Mouse (Mus musculus): ENCODE measurements around the gene Brpf1. TPM values are rescaled to one million over a fixed set of nuclear protein-coding genes. Genes with fewer than 3 reads are reported as not detected.

Brpf1 gene
- 19.4 and 21.4 TPM in 2 replicates for polyA plus RNA-seq (2015; fragmentation: Nextera tagmentation; extraction: Ambion mirVana)

GRCm38 (mm10) chr6:113306986-113307349 is at the start of gene Brpf1:
TSS of gene Brpf1 (plus strand) at chr6:113307137.
- H3K4me1 ChIP-seq (replicated peaks), result peaks cover 31% of the 10 kb centered on the region
- peak within 1 kb of the TSS; percentile 98 for H3K4me3 ChIP-seq (replicated peaks)
- under 1% methylated on average over 32 of the region's 32 CpGs for WGBS
- H3K36me3 ChIP-seq, result peaks cover 15% of the 10 kb centered on the region
- peak; percentile 68 for ATAC-seq
- peak within 1 kb of the TSS; percentile 93 for H3K9ac ChIP-seq (replicated peaks)
- H3K27ac ChIP-seq, result peak within 1 kb of the TSS; percentile 98
- no peaks in the 10 kb centered on the region for H3K27me3 ChIP-seq
- H3K9me3 ChIP-seq, result no peaks in the 10 kb centered on the region
- H3K4me2 ChIP-seq (replicated peaks), result peak within 1 kb of the TSS; percentile 100

- WGBS, result 92% methylated on average over 8 of the region's 8 CpGs
- no peak for ATAC-seq
- H3K9ac ChIP-seq (replicated peaks), result no peak overlapping the region
- H3K9me3 ChIP-seq, result no peaks in the 10 kb centered on the region
- no peak overlapping the region for H3K27ac ChIP-seq
- no peak overlapping the region for H3K4me2 ChIP-seq (replicated peaks)
- peaks cover 90% of the 10 kb centered on the region for H3K36me3 ChIP-seq
- no peaks in the 10 kb centered on the region for H3K4me1 ChIP-seq (replicated peaks)
- no peak overlapping the region for H3K4me3 ChIP-seq (replicated peaks)
- H3K27me3 ChIP-seq, result no peaks in the 10 kb centered on the region
These were observed 45.6 kb upstream of the Brpf1 start for GRCm38 (mm10) chr6:113261174-113261858.

- Histone ChIP-seq H3K9me3 (no peaks in the 10 kb centered on the region), H3K4me3 (replicated peaks) (no peak overlapping the region), H3K4me1 (replicated peaks) (no peaks in the 10 kb centered on the region), H3K9ac (replicated peaks) (no peak overlapping the region), H3K27ac (no peak overlapping the region), H3K36me3 (peaks cover 95% of the 10 kb centered on the region), H3K4me2 (replicated peaks) (no peak overlapping the region), H3K27me3 (no peaks in the 10 kb centered on the region)
- WGBS, result 91% methylated on average over 6 of the region's 6 CpGs
- ATAC-seq, result no peak
These were observed 43.4 kb upstream of the Brpf1 start for GRCm38 (mm10) chr6:113263531-113263930.

- no peak overlapping the region for H3K27ac ChIP-seq
- H3K4me2 ChIP-seq (replicated peaks), result no peak overlapping the region
- no peaks in the 10 kb centered on the region for H3K9me3 ChIP-seq
- 95% methylated on average over 8 of the region's 8 CpGs for WGBS
- ATAC-seq, result no peak
- H3K4me1 ChIP-seq (replicated peaks), result no peaks in the 10 kb centered on the region
- H3K27me3 ChIP-seq, result no peaks in the 10 kb centered on the region
- H3K36me3 ChIP-seq, result peaks cover 97% of the 10 kb centered on the region
- no peak overlapping the region for H3K9ac ChIP-seq (replicated peaks)
- H3K4me3 ChIP-seq (replicated peaks), result no peak overlapping the region
These were observed 42.5 kb upstream of the Brpf1 start for GRCm38 (mm10) chr6:113264429-113264828.

DNA sequence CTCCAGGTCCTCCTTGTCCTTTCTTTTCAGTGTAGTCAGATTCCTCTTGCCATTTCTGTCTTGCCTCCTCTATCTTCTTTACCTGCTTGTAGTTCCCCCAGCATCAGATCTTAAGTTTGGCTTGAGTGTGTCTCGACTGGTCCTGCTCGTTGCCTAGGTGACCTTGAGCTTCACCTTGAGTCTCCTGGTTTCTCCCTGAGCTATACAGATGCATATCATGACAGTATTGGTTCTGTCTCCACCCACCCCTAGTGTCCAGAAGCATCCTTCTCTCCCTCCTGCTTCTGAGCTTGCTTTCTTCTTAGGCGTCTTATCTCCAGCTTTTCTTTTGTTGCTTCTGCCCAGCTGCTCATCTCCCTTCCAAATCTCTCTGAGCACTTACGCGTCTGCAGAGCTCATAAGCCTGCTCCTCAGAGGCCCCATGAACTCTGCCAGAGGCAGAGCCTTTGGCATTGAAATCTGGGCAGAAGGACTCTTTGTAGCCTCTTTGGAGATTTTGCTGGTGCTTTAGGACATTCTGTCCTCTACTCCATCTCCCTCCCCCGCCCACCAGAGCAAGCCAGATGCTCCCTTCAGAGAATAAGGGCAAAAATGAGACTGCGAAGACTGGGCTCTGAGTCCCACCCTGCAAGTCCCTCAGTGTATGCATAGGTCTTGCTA is 39.8 kb upstream of the Brpf1 start:
- no peaks in the 10 kb centered on the region for H3K27me3 ChIP-seq
- 86% methylated on average over 7 of the region's 7 CpGs for WGBS
- no peak for ATAC-seq
- no peaks in the 10 kb centered on the region for H3K9me3 ChIP-seq
- H3K4me1 ChIP-seq (replicated peaks), result no peaks in the 10 kb centered on the region
- no peak overlapping the region for H3K4me3 ChIP-seq (replicated peaks)
- peaks cover 98% of the 10 kb centered on the region for H3K36me3 ChIP-seq
- H3K9ac ChIP-seq (replicated peaks), result no peak overlapping the region
- H3K27ac ChIP-seq, result no peak overlapping the region
- no peak overlapping the region for H3K4me2 ChIP-seq (replicated peaks)

GRCm38 (mm10) chr6:113267988-113268387 is 38.9 kb upstream of the Brpf1 start:
- Histone ChIP-seq H3K4me2 (replicated peaks) (no peak overlapping the region), H3K9ac (replicated peaks) (no peak overlapping the region), H3K36me3 (peaks cover 97% of the 10 kb centered on the region), H3K4me1 (replicated peaks) (no peaks in the 10 kb centered on the region), H3K27me3 (no peaks in the 10 kb centered on the region), H3K4me3 (replicated peaks) (no peak overlapping the region), H3K27ac (no peak overlapping the region), H3K9me3 (no peaks in the 10 kb centered on the region)
- ATAC-seq, result no peak
- WGBS, result 96% methylated on average over 1 of the region's 1 CpGs

DNA sequence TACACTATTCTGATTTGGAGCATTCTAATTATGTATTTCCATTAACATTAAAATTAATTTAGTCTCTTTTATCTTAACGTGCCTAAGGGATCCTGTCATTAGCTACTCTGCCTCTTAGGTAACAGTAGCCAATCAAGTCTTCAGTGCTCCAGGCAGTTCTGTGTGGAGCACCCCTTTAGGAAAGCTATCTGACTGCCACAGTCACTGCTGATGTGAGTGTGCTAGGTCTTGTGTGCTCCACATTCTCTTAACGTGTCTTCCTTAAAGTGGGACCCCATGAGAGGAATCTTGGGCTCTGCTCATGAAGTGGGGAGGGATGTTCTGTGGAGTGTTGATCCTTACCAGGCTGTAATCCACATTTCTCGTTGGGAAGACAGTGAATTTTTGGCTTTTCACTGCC is 34.6 kb upstream of the Brpf1 start:
- peaks cover 85% of the 10 kb centered on the region for H3K36me3 ChIP-seq
- WGBS, result 84% methylated on average over 3 of the region's 3 CpGs

GRCm38 (mm10) chr6:113276846-113277245 is 30.1 kb upstream of the Brpf1 start:
- Histone ChIP-seq H3K4me3 (replicated peaks) (no peak overlapping the region), H3K4me1 (replicated peaks) (peaks cover 1% of the 10 kb centered on the region; the same call in 1 of the 2 replicates), H3K4me2 (replicated peaks) (no peak overlapping the region), H3K9ac (replicated peaks) (no peak overlapping the region), H3K27me3 (peaks cover 14% of the 10 kb centered on the region), H3K27ac (no peak overlapping the region), H3K36me3 (peaks cover 67% of the 10 kb centered on the region), H3K9me3 (no peaks in the 10 kb centered on the region)
- WGBS, result 84% methylated on average over 4 of the region's 4 CpGs
- no peak for ATAC-seq

More for the DNA sequence above, 34.6 kb upstream of the Brpf1 start:
- ATAC-seq, result no peak
- Histone ChIP-seq H3K27ac (no peak overlapping the region), H3K9ac (replicated peaks) (no peak overlapping the region), H3K4me1 (replicated peaks) (no peaks in the 10 kb centered on the region), H3K9me3 (no peaks in the 10 kb centered on the region), H3K4me3 (replicated peaks) (no peak overlapping the region), H3K4me2 (replicated peaks) (no peak overlapping the region), H3K27me3 (no peaks in the 10 kb centered on the region)

GRCm38 (mm10) chr6:113281676-113282075 is 25.3 kb upstream of the Brpf1 start:
- peaks cover 34% of the 10 kb centered on the region for H3K36me3 ChIP-seq
- H3K9me3 ChIP-seq, result no peaks in the 10 kb centered on the region
- no peak overlapping the region for H3K9ac ChIP-seq (replicated peaks)
- peak overlapping the region; percentile 64 for H3K4me2 ChIP-seq (replicated peaks)
- 68% methylated on average over 6 of the region's 6 CpGs for whole genome bisulfite sequencing
- H3K27ac ChIP-seq, result no peak overlapping the region
- peak; percentile 34; the same call in 1 of the 2 replicates for ATAC-seq
- H3K4me1 ChIP-seq (replicated peaks), result peaks cover 14% of the 10 kb centered on the region
- H3K4me3 ChIP-seq (replicated peaks), result no peak overlapping the region
- H3K27me3 ChIP-seq, result peaks cover 47% of the 10 kb centered on the region

DNA sequence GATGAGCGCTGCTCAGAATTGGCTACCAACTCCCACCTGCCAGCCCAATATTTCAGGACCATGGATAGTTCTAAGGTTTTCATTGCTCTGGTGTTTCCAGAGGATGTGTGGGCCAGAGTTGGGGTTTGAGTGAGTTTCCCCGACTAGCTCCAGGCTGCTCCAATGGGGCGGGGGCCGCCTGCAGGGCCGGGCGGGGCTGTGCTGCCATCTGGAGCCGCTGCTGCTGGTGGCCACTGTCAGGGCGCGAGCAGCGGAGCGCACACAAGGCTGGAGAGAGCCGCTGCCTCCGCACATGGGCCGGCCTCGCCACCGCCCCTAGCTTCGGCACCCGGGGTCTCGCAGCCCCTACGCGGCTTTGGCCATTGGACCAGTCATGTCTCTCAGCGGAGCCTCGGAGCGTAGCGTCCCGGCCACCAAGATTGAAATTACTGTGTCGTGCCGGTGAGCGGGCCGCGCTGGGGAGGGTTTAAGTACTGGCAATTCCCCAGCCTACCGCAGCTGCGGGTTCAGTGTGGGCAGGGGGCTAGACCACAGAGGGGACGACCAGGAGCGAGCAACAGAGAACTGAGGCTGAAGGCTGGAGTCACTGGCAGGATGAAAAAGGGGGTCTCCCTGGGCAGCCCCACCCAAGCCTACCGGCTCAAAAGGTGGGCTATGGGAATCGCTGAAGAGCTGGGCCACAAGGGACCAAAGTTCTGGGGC is 24.7 kb upstream of the Brpf1 start, which contains the start of gene Cpne9:
Cpne9 (plus strand) TSS at position 207 of the 702 bp plus-strand sequence.
- H3K4me3 ChIP-seq (replicated peaks), result peak within 1 kb of the TSS; percentile 37
- no peaks in the 10 kb centered on the region for H3K9me3 ChIP-seq
- no peak within 1 kb of the TSS for H3K27ac ChIP-seq
- H3K4me1 ChIP-seq (replicated peaks), result peaks cover 14% of the 10 kb centered on the region
- 1% methylated on average over 37 of the region's 37 CpGs for WGBS
- H3K27me3 ChIP-seq, result peaks cover 47% of the 10 kb centered on the region
- peaks cover 28% of the 10 kb centered on the region for H3K36me3 ChIP-seq
- peak within 1 kb of the TSS; percentile 64 for H3K4me2 ChIP-seq (replicated peaks)
- ATAC-seq, result peak; percentile 78
- peak within 1 kb of the TSS; percentile 60 for H3K9ac ChIP-seq (replicated peaks)

DNA sequence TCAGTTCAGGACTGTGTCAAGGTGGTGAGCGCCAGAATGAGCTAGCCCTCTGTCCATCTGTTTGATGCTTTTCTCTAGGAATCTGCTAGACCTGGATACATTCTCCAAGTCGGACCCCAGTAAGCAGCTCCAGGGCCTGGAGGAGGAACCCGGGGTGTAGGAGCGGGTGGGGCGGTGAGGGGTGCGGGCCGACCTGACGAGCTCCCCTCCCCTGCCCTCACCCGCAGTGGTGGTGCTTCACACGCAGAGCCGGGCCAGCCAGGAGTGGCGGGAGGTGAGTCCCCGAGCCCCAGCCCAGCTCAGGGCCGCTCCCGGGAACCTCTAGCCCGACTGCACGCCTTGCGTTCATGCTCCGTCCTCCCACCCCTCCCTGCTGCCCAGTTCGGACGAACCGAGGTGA is 24.0 kb upstream of the Brpf1 start:
- Histone ChIP-seq H3K27ac (no peak overlapping the region), H3K4me1 (replicated peaks) (peaks cover 14% of the 10 kb centered on the region), H3K4me2 (replicated peaks) (peak overlapping the region; percentile 64), H3K27me3 (peaks cover 47% of the 10 kb centered on the region), H3K36me3 (peaks cover 22% of the 10 kb centered on the region), H3K9me3 (no peaks in the 10 kb centered on the region), H3K4me3 (replicated peaks) (peak overlapping the region; percentile 37), H3K9ac (replicated peaks) (no peak overlapping the region; the same call in 1 of the 2 replicates)
- 1% methylated on average over 22 of the region's 22 CpGs for WGBS
- ATAC-seq, result peak; percentile 62

- no peak for ATAC-seq
- Histone ChIP-seq H3K4me2 (replicated peaks) (peak overlapping the region; percentile 64), H3K9ac (replicated peaks) (no peak overlapping the region), H3K4me1 (replicated peaks) (peaks cover 14% of the 10 kb centered on the region), H3K9me3 (no peaks in the 10 kb centered on the region), H3K4me3 (replicated peaks) (peak overlapping the region; percentile 37; the same call in 1 of the 2 replicates), H3K36me3 (peaks cover 17% of the 10 kb centered on the region), H3K27me3 (peaks cover 47% of the 10 kb centered on the region), H3K27ac (no peak overlapping the region)
- 2% methylated on average over 6 of the region's 6 CpGs for WGBS
These were observed 23.4 kb upstream of the Brpf1 start for GRCm38 (mm10) chr6:113283500-113283899.
